Mouse (Mus musculus): Measurements from ENCODE around the gene Tmem203.
"Not testable (repeated sequence)": the region's sequence is repeated elsewhere in the genome, so short reads cannot be mapped to it uniquely, and the experiment has no call there.

The Tmem203 gene

DNA sequence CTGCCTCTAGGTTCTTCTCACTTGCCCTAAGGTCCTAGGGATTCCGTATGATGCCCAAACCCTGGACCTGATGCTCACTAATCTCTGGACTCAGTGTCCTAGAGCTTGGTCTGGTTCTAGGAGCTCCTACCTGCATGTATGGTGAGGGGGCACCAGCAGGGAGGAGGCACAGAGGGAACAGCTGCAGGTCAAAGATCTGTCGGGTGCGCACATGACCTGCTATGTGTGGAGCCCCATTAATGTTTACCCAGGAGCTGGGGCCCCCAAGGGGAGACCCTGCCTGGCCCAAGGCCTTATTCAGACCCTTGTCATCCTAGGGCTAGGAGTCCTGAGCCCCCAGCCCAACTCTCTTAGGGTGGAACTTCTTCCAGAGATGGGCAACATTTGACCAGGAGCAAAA lies 21.2 kb upstream of the Tmem203 start, which contains the start of gene Slc34a3:
Gene Slc34a3, minus strand, starts transcription at position 315 of the 400 bp plus-strand sequence.
- DNase-seq, result no peak

DNA sequence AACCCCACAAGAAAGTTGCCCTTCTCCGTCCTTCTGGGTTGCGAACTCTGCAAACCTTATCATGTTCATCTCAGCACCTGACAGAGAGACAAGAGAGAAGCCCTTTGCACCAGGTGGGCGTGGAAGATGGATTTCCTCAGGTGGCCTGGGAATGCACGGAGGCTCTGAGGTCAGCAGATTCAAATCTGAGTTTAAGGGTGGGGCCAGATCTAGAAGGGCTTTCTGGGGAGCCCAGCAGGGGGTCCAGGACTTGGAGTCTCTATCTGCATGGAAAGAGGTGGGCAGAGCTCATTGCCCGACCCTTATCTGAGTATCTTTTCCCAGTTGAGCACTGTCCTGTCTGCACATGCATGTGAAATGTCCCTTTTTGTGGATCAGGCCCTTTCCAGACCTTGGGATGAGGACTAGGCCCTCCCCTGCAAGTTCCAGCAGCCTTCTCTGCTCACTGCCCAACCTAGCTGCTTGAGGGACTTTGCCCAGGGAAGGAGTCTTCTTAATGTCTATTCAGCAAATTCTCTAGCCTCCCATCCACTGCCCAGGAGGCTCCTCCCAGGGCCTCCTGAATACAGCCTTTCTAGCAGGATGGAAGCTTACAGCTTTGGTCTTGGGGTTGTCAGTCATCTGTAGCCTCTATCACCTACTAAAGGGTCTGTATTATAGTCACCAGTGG lies 20.6 kb upstream of the Tmem203 start:
- DNase-seq, result no peak

DNA sequence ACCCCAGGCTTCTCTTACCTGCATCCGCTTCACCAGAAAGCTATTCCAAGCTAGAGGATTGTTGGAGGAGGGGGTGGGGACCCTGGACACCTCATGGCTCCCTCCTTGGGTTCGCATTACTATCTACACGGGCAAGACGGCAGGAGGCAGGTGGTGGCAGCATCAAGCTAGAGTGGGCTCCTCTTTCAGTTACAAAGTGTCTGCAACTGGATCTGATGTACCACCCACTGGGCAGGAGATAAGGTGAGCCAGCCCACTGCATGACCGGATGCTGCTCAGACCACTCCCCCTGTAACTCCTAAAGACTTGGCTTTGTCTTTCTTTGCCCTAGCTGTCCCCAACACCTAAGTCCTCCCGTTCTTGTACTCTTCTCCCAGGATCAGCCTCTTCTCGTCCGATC lies 18.6 kb upstream of the Tmem203 start, which contains the start of gene Rnf224:
Gene Rnf224, minus strand, starts transcription at position 174 of the 400 bp plus-strand sequence.
- DNase-seq, result no peak

DNA sequence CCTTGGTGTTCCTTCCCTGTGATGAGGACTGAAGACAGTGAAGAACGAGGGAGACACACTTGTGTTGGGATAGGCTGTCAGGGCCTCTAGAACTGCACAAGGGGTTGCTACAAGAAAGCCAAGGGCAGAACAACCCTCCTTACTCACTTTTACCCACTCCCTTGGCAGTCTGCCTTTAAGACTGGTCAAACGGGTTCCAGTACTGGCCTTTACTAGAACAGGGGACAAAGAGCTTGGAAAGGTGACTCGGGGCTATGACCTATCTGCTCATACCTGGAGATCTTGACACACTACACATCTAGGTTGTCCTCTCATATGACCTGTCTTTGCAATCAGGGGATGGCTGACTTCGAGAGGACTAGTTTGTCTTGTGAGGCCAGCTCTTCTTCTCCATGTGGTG lies 17.7 kb upstream of the Tmem203 start:
- no peak for DNase-seq

DNA sequence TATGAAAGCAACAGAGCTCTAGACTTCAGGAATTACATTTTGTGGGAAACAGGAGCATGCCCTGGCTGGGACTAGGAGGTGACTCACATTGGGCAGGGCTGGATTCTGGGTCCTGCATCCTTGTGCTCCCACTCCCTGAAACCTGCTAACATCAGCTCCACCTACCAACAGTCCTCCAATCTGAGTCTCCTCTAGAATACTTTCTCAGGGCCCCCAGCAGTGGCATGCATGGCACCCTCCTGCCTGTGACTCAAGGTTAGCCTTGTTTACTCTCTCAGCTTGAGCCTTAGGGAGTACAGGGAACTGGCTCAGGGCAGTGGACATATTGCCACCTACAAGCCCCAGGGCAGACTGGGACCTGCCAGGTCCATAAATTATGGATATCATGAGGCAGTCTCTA lies 17.1 kb upstream of the Tmem203 start:
- no peak for DNase-seq

DNA sequence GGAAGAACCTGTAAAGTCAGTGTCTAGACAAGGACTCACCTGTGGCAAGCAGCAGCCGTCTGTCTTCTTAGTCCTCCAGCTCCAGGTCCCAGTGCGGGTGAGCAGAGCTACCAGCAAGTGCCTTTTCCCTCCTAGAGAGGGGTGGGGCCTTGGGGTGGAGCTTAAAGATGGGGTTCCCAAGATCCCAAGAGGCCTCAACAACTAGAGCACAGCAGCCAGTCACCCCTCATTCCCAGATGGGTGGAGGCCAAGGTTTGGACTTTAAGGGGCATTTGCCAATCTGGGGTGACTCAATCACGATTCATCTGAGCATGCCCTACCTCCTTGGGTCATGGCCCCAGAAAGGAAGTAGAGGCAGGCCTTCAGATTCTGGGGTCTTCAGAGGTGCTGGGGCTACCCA lies 15.5 kb upstream of the Tmem203 start:
- DNase-seq, result no peak

DNA sequence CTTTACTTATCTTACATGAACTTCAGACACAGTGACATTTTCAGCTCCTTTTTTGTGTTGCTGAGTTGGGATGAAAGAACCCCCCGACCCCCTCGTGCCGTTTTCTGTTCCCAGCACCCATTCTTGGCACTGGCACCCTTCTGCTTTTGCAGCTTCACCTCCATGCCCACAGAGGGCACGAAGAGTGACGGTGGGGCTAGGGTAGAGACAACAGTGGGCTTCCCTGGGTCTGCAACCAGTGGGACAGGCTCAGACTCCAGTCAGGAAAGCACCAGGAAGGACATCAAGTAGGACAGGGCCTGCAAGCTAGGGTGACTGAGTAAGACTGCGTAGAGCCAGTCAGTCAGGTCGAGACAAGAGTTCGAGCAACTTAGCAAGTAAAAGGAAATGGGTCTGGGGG lies 14.9 kb upstream of the Tmem203 start:
- DNase-seq, result no peak

DNA sequence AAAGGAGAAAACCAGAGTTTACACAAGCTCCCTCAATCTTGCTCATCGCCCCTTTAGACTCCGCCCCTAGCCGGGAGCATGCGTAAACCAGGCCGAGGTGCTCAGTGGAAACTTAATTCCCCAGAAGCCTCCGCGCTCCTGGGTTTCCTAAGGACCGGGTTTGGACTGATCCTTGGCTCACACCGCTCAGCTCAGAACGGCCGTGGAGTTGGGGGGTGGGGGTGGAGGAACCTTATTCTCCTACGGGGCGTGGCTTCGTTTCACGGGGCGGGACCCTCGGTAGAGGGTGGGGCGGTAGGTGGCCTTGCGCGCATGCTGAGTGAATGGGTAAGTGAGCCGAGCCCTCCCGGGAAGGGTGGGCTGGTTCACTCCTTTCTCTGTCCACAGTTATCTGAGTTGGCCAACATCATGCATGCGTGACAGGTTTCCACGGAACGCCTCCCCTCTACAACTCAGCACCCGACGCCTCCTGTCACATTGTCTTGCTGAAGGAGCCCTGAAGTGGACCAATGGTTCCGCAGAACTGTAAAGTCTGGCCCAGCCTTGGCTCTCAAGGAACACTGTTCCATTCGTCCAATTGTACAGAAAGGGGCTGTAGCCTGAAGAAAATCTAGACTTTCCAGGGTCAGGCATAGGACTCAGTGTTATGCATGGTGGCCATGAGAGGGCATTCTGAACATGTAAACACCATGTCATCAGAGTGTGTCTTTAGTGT lies 14.4 kb upstream of the Tmem203 start:
- DNase-seq, result peak in 1 of 2 experiments; percentile 27

DNA sequence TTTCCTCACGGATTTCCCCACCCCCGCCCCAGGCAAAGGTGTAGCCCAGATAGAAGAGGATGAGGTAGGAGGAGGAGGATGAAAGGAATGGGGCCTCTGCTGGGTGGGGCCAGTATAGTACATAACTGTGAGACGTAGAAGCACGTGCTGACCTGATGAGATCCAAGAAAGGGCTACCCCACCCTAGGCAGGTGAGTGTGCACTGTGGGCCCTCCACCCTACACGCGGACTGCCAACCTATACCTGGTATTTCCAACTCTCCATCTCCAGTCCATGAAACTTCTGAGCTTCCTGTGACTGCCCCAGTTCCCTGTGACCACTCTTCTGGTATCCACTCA lies 13.8 kb upstream of the Tmem203 start:
- DNase-seq, result no peak

DNA sequence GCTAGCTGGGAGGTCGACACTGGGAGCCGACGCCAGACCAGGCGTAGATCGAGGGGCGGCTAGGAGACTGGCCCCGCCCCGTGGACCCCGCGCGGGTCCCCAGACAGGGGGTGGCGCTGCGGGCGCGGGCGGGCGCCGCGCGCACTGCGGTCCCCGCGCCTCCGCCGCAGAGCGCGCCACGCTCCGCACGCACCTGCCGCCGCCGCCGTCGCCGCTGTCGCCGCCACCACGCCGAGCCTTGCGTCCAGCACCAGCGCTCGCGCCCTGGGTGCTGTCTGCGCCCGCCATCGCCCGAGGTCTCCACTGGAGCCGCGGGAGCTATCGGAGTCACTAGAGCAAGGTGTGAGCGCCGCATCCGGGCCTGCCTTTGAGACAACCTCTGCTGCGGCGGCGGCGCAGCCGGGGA lies 13.1 kb upstream of the Tmem203 start, which contains the start of the genes Rnf208 and Cysrt1:
Gene Rnf208, plus strand, starts transcription at position 155 of the 406 bp plus-strand sequence.
Gene Cysrt1, minus strand, starts transcription at position 352 of the 406 bp plus-strand sequence.
- DNase-seq, result no peak

DNA sequence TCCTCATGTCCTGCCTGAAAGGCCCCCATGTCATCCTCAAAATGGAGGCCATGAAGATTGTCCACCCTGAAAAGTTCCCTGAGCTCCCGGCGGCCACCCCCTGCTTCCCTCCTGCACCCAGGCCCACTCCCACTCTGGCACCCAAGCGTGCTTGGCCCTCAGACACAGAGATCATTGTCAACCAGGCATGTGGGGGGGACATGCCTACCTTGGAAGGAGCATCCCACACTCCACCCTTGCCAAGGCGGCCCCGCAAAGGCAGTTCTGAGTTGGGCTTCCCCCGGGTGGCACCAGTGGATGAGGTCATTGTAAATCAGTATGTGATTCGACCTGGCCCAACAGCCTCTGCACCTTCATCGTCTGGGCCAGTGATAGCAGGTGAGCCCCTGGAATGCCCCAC lies 11.9 kb upstream of the Tmem203 start:
- no peak for DNase-seq

DNA sequence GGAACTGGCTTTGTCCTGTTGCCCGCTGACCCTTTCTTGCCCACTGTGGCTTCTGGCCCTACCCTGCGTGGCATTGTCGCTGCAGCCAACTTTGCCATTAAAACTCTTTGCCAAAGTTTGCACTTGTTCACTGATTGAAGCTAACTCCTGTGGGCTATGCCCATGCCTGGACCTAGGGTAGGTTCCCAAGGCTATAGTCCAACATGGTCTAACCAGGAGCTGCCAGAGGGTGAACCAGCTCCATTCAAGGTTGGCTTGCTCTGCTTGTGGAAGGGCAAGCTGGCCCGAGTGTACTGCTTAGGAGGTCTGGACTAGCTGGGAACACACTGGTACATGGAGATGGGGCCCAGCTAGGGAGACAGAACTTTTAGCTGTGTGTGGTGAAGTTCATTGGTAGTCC lies 11.1 kb upstream of the Tmem203 start:
- DNase-seq, result no peak

DNA sequence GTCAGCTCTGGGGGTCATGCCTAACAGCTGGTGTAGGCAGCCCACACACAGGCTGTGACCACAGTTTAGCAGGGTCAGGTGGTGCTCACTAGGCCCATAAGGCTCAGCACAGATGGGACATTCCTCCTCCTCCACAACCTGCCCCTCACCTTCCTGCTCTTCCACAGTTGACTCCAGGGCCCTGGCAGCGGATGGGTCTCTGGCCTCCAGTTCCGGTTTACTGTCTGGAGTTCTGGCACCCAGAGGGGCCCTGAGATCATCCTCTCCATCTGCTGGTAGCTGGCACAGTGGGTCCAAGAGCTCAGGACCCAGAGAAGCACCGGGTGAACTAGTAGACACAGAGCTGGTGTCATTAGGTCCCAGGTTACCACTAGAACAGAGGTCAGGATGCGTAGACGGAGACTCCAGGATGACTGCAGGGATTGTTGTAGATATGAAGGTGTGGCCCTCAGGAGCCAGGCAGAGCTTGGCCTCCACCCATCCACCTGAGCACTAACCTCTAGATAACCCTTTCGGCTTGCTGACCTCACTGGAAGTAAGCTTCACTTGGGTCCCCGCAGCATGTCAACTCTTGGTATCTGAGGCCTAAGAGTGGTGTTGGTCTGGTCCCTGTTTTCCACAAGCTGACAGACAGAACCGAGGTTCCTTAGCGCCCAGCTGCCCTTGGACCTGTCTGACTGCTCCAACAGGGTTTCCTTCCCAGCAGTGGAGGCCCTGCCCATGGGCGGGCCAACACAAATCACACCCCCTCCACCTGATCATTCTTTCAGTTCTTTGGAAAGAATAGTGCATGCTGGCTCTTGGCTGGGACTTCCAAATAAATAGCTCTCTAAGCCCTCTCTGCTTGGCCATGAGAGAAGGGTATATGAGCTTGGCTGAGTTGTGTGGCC lies 8.8 kb upstream of the Tmem203 start, which contains the start of gene AL732309.1:
Gene AL732309.1, minus strand, starts transcription at position 681 of the 890 bp plus-strand sequence.
- no peak for DNase-seq

DNA sequence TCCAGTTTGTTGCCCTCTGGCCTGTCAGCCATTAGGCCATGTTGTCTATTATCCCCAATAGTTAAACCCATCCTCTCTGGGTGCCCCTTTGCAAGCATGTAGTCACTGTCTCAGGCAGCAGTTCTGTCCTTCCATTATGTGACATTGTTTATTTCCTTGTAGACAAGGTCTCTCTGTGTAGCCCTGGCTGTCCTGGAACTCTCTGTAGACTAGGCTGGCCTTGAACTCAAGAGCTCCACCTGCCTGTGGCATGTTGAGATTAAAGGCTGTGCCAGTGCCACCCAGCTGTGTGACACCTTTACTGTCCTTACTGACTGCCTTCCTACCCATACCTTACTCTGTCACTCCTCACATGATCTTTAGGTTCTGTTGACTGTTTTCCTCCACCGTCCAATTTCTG lies 2.9 kb upstream of the Tmem203 start:
- DNase-seq, result no peak

DNA sequence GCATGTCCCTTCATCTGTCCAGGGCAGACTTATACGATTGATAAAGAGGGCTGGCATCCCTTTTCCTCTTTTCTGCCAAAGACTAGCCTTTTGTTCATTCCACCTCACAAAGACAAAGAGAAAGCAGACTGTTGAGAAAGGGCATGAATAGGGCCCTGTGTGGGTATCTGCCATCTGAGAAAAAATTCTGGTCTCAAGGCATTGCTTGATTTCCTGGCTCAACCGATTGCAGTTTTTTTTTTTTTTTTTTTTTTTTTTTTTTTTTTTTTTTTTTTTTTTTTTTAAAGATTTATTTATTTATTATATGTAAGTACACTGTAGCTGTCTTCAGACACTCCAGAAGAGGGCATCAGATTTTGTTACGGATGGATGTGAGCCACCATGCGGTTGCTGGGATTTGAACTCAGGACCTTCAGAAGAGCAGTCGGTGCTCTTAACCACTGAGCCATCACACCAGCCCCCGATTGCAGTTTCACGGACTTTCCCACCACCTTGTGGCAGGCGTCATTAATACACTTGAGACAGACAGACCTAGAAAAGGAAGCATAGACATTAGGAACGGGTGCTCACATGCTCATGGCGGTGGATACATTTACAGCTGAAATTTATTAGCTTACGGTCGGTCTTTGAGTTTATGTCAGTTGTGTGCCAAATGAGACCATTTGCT lies 1.3 kb downstream of the Tmem203 start:
- peak in 1 of 2 experiments; percentile 24 for DNase-seq

DNA sequence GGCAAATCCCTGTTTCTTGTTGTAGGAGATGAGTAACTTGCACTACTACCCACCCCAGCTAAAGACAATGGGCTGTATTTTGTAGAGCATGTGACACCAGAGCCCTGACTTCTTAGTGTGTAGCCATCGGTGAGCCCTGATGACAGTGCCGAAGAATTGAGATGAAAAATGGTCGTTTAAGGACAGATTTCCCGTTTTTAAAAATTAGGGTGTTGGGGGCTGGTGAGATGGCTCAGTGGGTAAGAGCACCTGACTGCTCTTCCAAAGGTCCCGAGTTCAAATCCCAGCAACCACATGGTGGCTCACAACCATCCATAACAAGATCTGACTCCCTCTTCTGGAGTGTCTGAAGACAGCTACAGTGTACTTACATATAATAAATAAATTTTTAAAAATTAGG lies 2.0 kb downstream of the Tmem203 start:
- not testable (repeated sequence) for DNase-seq

DNA sequence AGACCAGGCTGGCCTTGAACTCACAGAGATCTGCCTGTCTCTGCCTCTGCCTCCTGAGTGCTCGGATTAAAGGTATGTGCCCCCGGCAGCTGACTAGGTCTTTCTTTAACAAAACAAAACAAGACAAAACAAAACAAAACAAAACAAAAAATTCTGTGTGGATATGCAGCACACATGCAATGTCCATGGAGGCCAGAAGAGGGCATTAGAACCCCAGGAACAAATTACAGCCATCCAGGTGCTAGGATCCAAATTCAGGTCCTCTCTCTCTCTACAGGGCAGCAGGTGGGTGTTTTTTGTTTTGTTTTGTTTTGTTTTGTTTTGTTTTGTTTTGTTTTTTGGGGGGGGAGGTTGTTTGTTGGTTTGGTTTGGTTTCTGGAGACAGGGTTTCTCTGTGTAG lies 3.6 kb downstream of the Tmem203 start:
- DNase-seq, result no peak

DNA sequence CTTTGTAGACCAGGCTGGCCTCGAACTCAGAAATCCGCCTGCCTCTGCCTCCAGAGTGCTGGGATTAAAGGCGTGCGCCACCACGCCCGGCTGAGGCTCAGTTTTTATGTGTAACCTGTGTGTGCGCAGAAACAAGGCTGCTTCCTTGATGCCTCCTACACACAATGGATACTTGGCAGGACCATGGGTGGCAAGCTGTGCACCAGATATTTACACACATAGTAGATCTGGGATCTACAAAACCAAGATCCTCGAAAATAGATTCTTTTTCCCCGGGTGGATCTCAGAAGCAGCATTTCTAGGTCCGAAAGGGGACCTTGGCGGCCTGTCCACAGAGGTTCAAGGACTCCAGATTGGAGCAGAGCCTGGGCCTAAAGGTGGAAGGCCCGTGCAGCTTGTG lies 6.6 kb downstream of the Tmem203 start:
- DNase-seq, result no peak

DNA sequence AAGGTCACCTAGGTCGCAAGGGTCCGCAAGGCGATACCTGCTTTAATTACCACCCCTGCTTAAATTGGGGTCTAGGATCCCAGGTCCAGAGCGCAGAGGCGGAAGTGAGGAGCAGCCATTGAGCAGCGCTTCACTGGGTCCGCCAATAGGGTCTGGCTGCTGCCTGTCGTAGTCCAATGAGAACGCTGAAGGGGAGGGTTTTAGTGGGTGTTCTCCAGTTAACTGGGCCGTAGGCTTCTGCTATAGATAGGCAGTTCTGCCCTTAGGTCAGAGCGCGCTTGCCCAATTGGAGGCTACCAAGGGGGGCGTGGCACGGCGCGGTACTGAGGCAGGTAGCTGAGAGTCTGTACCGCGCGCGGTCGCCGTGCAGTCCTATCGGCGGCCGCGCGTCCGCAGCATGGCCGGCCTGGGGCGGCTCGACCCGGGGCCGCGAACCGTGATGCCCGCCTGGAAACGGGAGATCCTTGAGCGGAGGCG lies 7.1 kb downstream of the Tmem203 start, which contains the start of gene Tprn:
Gene Tprn, plus strand, starts transcription at position 328 of the 477 bp plus-strand sequence.
- DNase-seq, result peak; percentile 88 to 95

DNA sequence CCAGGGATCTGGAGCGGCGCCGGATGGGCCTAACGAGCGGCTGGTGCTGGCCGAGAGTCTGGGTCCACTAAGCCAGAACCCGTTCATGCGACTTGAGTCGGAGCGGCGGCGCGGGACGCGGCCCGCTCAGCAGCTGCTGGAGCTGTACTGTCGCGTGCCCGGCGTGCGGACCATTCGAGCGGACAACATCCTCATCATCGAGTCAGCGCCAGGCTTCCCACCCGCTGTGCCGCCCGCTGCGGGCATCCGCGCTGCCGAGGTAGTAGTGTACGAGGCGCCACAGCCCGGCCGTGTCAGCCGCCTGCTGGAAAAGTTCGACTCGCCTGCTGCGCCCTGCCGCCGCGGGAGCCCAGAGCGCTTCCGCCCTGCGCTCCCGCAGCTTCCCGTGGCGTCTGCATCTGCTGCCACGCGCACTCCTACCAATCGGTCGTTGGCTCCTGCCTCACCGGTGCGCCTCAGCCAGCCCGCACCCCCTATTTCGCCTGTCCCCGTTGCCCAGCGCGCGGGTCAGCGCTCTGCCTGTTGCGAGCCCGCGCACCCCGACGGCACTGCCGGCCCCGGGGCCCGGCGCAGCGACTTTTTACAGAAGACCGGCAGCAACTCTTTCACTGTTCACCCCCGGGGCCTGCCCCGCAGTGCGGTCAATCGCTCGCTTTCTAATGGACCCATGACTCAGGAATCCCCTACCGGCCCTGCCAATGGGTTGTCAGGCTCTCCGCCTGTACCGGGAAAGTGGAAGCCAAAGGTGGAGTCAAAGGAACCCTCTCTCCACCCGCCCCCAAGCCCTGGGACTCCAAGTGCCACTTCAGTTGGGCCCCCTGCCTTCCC lies 7.8 kb downstream of the Tmem203 start:
- DNase-seq, result peak; percentile 32 to 36

DNA sequence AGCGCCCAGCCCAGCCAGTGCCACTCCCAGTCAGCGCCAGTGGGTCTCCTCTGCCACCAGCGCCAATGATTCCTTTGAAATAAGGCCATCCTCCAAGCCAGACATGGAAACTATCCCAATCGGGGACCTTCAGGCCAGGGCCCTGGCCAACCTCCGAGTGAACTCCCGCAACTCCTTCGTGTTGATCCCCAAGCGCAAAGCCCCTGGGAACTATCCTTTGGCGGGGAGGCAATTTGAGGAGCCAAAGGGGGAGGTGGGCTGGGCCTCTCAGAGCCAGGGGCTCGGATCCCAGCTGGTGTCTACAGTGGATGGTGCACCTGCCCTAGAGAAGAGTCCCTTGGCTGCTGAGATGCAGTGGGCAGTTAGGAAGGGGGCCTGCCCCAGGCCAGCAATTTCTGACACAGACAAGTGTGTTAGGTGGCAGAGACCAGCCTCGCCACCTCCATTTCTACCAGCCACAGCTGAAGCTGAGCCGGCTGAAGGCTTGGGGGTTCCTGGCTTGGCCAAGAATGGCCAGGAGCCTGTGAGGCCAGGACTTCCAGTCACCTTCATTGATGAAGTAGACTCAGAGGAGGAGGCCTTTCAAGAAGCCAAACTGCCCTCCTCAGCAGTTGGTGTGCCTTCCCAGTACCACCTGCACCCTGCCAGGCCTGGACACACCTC lies 8.5 kb downstream of the Tmem203 start:
- DNase-seq, result no peak

Data from thymus, adult 18-20 months (tissue).